Mouse (Mus musculus) spleen, embryonic (tissue): ENCODE measurements at regions not wholly inside any gene's neighbourhood (a gene's known extent, or its start where the extent isn't known, plus 50 kb on each side); places are given as distances from the start of the nearest gene placed in this dataset.

Experiments
- CTCF ChIA-PET: fragments of 350-600 bp; sonication (Branson Sonifier 250); formaldehyde crosslinking; loops from one replicate; lab custom pipeline; 2022; lab: Charles Lee

GRCm38 (mm10) chr13:97309411-97309810, 68.5 kb downstream of the Enc1 start:
- CTCF ChIA-PET, result no interaction called here

- CTCF ChIA-PET, result no interaction called here
Observed at GRCm38 (mm10) chr13:97308431-97308830, 67.5 kb downstream of the Enc1 start.
